Mouse (Mus musculus) liver, embryonic 14.5 days (tissue): ENCODE measurements at regions not wholly inside any gene's neighbourhood (a gene's known extent, or its start where the extent isn't known, plus 50 kb on each side); places are given as distances from the start of the nearest gene placed in this dataset.

Experiments
- CTCF ChIP-seq: IDR thresholded peaks from 2 replicates; pipeline ENCODE4 v1.5.1; 2016; ENCODE audit warnings: antibody characterized with exemption, low read depth, control low read depth
- EP300 ChIP-seq: IDR thresholded peaks from 2 replicates; pipeline ENCODE4 v1.6.1; 2016; ENCODE audit warnings: antibody characterized with exemption, low read depth

- TF ChIP-seq CTCF (no peak), EP300 (no peak)
These were observed 149.7 kb upstream of the 4931429L15Rik start for GRCm38 (mm10) chr9:46469521-46469920.
